Mouse (Mus musculus) megakaryocyte, embryonic 14.5 days (primary cell): Measurements from ENCODE around the gene Cwc15.

ENCODE experiments used
- FLI1 ChIP-seq: IDR thresholded peaks from 2 replicates; pipeline ENCODE4 v1.6.1; 2012; ENCODE audit warnings: low read length, inconsistent platforms, mixed read lengths
- GATA1 ChIP-seq: IDR thresholded peaks from 3 replicates; pipeline ENCODE4 v1.6.1; 2012; ENCODE audit warnings: mixed read lengths, low read length, inconsistent platforms, borderline replicate concordance

DNA sequence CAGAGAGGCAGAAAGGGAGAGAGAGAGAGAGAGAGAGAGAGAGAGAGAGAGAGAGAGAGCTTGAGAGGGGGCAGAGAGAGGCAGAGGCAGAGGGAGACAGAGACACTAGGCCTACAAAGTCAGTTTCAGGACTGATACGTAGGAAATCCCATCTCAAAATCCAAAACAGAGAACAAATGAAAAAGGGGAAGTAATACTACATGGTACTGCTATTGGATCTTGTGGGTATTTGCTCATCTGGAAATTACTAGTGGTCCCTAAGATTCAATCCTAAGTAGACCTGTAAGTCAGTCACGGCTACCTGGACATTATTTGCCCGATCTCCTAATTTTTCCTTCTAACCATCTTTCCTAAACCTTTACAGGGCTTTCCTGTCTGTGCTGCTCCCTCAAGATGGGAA lies 44.1 kb upstream of the Cwc15 start:
- TF ChIP-seq GATA1, result no peak
- no peak for TF ChIP-seq FLI1
